Mouse (Mus musculus): ENCODE data around the gene Tmem175. TPM values are rescaled to one million over a fixed set of nuclear protein-coding genes. Genes with fewer than 3 reads are reported as not detected.

The Tmem175 gene
- total and polyA plus RNA-seq, 3 experiments = 8.3 to 26.1 (median 9.6) TPM

DNA sequence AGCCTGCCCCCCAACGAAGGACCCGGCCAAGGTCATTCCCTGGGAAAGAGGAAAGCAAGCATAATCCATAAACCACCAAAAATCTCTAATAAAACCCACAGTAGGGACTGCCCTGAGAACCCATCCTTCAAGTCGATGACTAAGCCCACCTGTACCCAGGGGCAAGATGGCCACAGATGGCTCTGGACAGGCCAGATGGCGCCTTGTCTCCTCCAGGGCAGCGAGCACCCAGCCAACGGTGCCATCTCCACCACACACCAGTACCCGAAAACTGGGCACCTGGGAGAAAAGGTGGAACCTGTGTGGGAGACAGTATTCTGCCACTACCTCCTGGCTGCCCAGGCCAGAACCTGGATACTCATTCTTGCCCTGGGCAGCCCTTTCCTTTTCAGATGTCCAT lies 20.8 kb downstream of the Tmem175 start:
- intact Hi-C loops (cut with DNase I) = loop anchor here (5.0 kb wide), 1 partner anchor 223 kb away; no protein-coding TSS in a partner anchor
- Histone ChIP-seq H3K79me2 (replicated peaks; ENCODE audit: control insufficient read depth, insufficient read depth, low read length) (no peaks in the 10 kb centered on the region), H3K4me3 (no peak overlapping the region), H3K4me1 (ENCODE audit: control insufficient read depth, insufficient read depth, low read length) (no peaks in the 10 kb centered on the region), H3K36me3 (ENCODE audit: control insufficient read depth, insufficient read depth, low read length) (no peaks in the 10 kb centered on the region), H3K27ac (no peak overlapping the region), H3K9ac (ENCODE audit: low read depth, low read length) (no peak overlapping the region), H3K27me3 (ENCODE audit: control insufficient read depth, insufficient read depth, low read length) (no peaks in the 10 kb centered on the region)
- DNase-seq = no peak
- no peak for TF ChIP-seq CTCF (IDR thresholded peaks at IDR 0.05)
- no peak for TF ChIP-seq POLR2A (IDR thresholded peaks at IDR 0.05; ENCODE audit: insufficient read depth, low read depth, low read length)
- no peak for TF ChIP-seq EP300 (IDR thresholded peaks at IDR 0.05; ENCODE audit: insufficient read depth, low read depth, low read length)
- 90% methylated on average over 7 of the region's 7 CpGs for WGBS

DNA sequence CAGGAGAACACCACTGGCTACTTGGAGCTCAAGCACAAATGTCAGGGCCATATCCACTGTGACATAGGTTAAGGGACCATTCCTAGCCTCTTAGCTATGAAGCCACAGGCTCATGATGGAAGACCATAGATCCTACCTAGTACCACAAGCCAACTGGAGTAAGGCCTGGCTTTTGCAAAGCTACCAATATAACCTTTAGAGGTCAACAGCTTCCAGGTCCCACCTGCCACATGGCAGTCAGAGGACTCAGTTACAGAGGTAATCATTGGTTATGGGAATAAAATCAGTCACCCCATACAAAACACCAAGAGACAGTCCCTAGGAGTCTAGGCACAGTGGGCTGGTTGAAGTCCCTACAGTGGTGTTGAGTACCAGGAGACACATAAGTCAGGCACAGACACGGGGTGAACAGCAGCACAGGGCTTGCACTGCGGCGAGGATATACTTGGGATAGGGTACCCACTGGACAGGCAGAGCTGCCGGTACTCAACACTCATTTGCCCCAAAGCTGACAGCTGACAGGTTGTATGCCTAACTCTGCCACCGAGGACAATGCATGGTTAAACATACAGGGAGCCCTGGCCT lies 21.7 kb downstream of the Tmem175 start:
- no peak overlapping the region for H3K4me3 ChIP-seq
- WGBS = 82% methylated on average over 5 of the region's 5 CpGs
- intact Hi-C loops (cut with DNase I) = loop anchor here (5.0 kb wide), 1 partner anchor 224 kb away; no protein-coding TSS in a partner anchor

DNA sequence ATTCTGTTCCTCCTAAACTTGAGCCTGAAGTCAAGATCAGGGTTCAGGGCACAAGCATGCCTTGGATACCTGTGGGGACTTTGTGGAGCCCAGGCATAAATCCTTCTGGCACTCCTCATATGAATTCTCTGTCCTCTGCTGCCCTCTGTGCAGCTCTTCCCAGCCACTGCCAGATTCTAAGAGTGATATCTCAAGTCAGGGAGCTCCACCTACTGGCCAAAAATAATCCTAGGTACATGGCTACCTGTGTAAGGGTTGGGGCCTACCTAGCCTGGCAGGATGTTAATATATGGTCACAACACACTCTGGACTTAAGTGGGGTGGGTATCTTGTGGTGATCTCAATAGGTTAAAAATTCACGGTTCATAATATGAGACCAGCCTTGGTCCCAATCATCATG lies 22.3 kb downstream of the Tmem175 start:
- whole genome bisulfite sequencing = 45% methylated on average over 1 of the region's 1 CpGs
- intact Hi-C loops (cut with DNase I) = loop anchor here (5.0 kb wide), 1 partner anchor 225 kb away; no protein-coding TSS in a partner anchor
- DNase-seq = no peak

More for the DNA sequence above, 21.7 kb downstream of the Tmem175 start:
- no peaks in the 10 kb centered on the region for H3K36me3 ChIP-seq (ENCODE audit: control insufficient read depth, insufficient read depth, low read length)
- H3K9ac ChIP-seq (ENCODE audit: low read depth, low read length) = no peak overlapping the region
- H3K27me3 ChIP-seq (ENCODE audit: control insufficient read depth, insufficient read depth, low read length) = no peaks in the 10 kb centered on the region
- no peak overlapping the region for H3K27ac ChIP-seq
- TF ChIP-seq CTCF (IDR thresholded peaks at IDR 0.05) = no peak
- TF ChIP-seq POLR2A (IDR thresholded peaks at IDR 0.05; ENCODE audit: insufficient read depth, low read depth, low read length) = no peak
- no peak for TF ChIP-seq EP300 (IDR thresholded peaks at IDR 0.05; ENCODE audit: insufficient read depth, low read depth, low read length)
- H3K4me1 ChIP-seq (ENCODE audit: control insufficient read depth, insufficient read depth, low read length) = no peaks in the 10 kb centered on the region
- no peaks in the 10 kb centered on the region for H3K79me2 ChIP-seq (replicated peaks; ENCODE audit: control insufficient read depth, insufficient read depth, low read length)
- no peak for DNase-seq

GRCm38 (mm10) chr5:108653341-108653740 lies 23.8 kb downstream of the Tmem175 start:
- Histone ChIP-seq H3K27ac (no peak overlapping the region), H3K4me1 (ENCODE audit: control insufficient read depth, insufficient read depth, low read length) (no peaks in the 10 kb centered on the region), H3K36me3 (ENCODE audit: control insufficient read depth, insufficient read depth, low read length) (no peaks in the 10 kb centered on the region), H3K79me2 (replicated peaks; ENCODE audit: control insufficient read depth, insufficient read depth, low read length) (no peaks in the 10 kb centered on the region), H3K4me3 (no peak overlapping the region), H3K27me3 (ENCODE audit: control insufficient read depth, insufficient read depth, low read length) (no peaks in the 10 kb centered on the region), H3K9ac (ENCODE audit: low read depth, low read length) (no peak overlapping the region)
- DNase-seq = no peak
- intact Hi-C loops (cut with DNase I) = loop anchor here (5.0 kb wide), 1 partner anchor 226 kb away; no protein-coding TSS in a partner anchor
- no peak for TF ChIP-seq POLR2A (IDR thresholded peaks at IDR 0.05; ENCODE audit: insufficient read depth, low read depth, low read length)
- no peak for TF ChIP-seq CTCF (IDR thresholded peaks at IDR 0.05)
- TF ChIP-seq EP300 (IDR thresholded peaks at IDR 0.05; ENCODE audit: insufficient read depth, low read depth, low read length) = no peak
- WGBS = 87% methylated on average over 6 of the region's 6 CpGs

More for the DNA sequence above, 22.3 kb downstream of the Tmem175 start:
- Histone ChIP-seq H3K9ac (ENCODE audit: low read depth, low read length) (no peak overlapping the region), H3K4me1 (ENCODE audit: control insufficient read depth, insufficient read depth, low read length) (no peaks in the 10 kb centered on the region), H3K36me3 (ENCODE audit: control insufficient read depth, insufficient read depth, low read length) (no peaks in the 10 kb centered on the region), H3K79me2 (replicated peaks; ENCODE audit: control insufficient read depth, insufficient read depth, low read length) (no peaks in the 10 kb centered on the region), H3K4me3 (no peak overlapping the region), H3K27me3 (ENCODE audit: control insufficient read depth, insufficient read depth, low read length) (no peaks in the 10 kb centered on the region), H3K27ac (no peak overlapping the region)
- TF ChIP-seq CTCF (IDR thresholded peaks at IDR 0.05) (peak; percentile 77), POLR2A (IDR thresholded peaks at IDR 0.05; ENCODE audit: insufficient read depth, low read depth, low read length) (no peak)

GRCm38 (mm10) chr5:108654444-108654990 lies 24.9 kb downstream of the Tmem175 start:
- H3K79me2 ChIP-seq (replicated peaks; ENCODE audit: control insufficient read depth, insufficient read depth, low read length) = peaks cover 3% of the 10 kb centered on the region; the same call in 1 of the 2 replicates
- TF ChIP-seq EP300 (IDR thresholded peaks at IDR 0.05; ENCODE audit: insufficient read depth, low read depth, low read length) (no peak), CTCF (IDR thresholded peaks at IDR 0.05) (no peak), POLR2A (IDR thresholded peaks at IDR 0.05; ENCODE audit: insufficient read depth, low read depth, low read length) (no peak)
- no peaks in the 10 kb centered on the region for H3K36me3 ChIP-seq (ENCODE audit: control insufficient read depth, insufficient read depth, low read length)
- no peaks in the 10 kb centered on the region for H3K27me3 ChIP-seq (ENCODE audit: control insufficient read depth, insufficient read depth, low read length)
- intact Hi-C loops (cut with DNase I) = loop anchor here (5.0 kb wide), 1 partner anchor 227 kb away; no protein-coding TSS in a partner anchor
- DNase-seq = no peak
- no peak overlapping the region for H3K9ac ChIP-seq (ENCODE audit: low read depth, low read length)
- 93% methylated on average over 10 of the region's 10 CpGs for WGBS
- no peak overlapping the region for H3K4me3 ChIP-seq
- H3K27ac ChIP-seq = no peak overlapping the region
- peaks cover 2% of the 10 kb centered on the region for H3K4me1 ChIP-seq (ENCODE audit: control insufficient read depth, insufficient read depth, low read length)

GRCm38 (mm10) chr5:108655381-108655780 lies 25.8 kb downstream of the Tmem175 start:
- Histone ChIP-seq H3K4me3 (no peak overlapping the region), H3K79me2 (replicated peaks; ENCODE audit: control insufficient read depth, insufficient read depth, low read length) (peaks cover 3% of the 10 kb centered on the region; the same call in 1 of the 2 replicates), H3K27ac (no peak overlapping the region), H3K4me1 (ENCODE audit: control insufficient read depth, insufficient read depth, low read length) (peaks cover 6% of the 10 kb centered on the region), H3K9ac (ENCODE audit: low read depth, low read length) (no peak overlapping the region), H3K27me3 (ENCODE audit: control insufficient read depth, insufficient read depth, low read length) (no peaks in the 10 kb centered on the region), H3K36me3 (ENCODE audit: control insufficient read depth, insufficient read depth, low read length) (no peaks in the 10 kb centered on the region)
- intact Hi-C loops (cut with DNase I) = no loop called here
- WGBS = 95% methylated on average over 9 of the region's 9 CpGs
- DNase-seq = no peak
- TF ChIP-seq CTCF (IDR thresholded peaks at IDR 0.05) (no peak), EP300 (IDR thresholded peaks at IDR 0.05; ENCODE audit: insufficient read depth, low read depth, low read length) (no peak), POLR2A (IDR thresholded peaks at IDR 0.05; ENCODE audit: insufficient read depth, low read depth, low read length) (no peak)

Data from heart, adult 2 months (tissue).